Mouse (Mus musculus) layer of hippocampus, postnatal 14 days (tissue): ENCODE measurements around the gene Mchr1. TPM values are rescaled to one million over a fixed set of nuclear protein-coding genes. Genes with fewer than 3 reads are reported as not detected.

Experiments used
- DNase-seq, 2 experiments: peaks; one replicate each; pipeline ENCODE4 v3.0.0; 2021 to 2022; ENCODE audit warnings: low spot score in 2 of 2, mixed read lengths in 1 of 2
- total RNA-seq, 2 experiments: library from RNA; stranded (reverse); gene quantifications; 2 replicates each; pipeline ENCODE4 v1.2.3; 2021

The Mchr1 gene
- total RNA-seq, 2 experiments from 2014 or later = 21.7 to 22.2 TPM

GRCm38 (mm10) chr15:81226796-81227195 lies 8.5 kb upstream of the Mchr1 start:
- no peak for DNase-seq

GRCm38 (mm10) chr15:81227275-81227674 lies 8.0 kb upstream of the Mchr1 start:
- no peak for DNase-seq

- DNase-seq = no peak
Observed at GRCm38 (mm10) chr15:81228258-81228657, 7.0 kb upstream of the Mchr1 start.

- no peak for DNase-seq
Observed at GRCm38 (mm10) chr15:81229791-81230190, 5.5 kb upstream of the Mchr1 start.

GRCm38 (mm10) chr15:81231325-81231724 lies 4.0 kb upstream of the Mchr1 start:
- DNase-seq = no peak

- DNase-seq = no peak
Observed at GRCm38 (mm10) chr15:81236062-81236461, 763 bp downstream of the Mchr1 start.

- DNase-seq = no peak
Observed at GRCm38 (mm10) chr15:81237471-81237870, 2.2 kb downstream of the Mchr1 start.

GRCm38 (mm10) chr15:81239261-81239660 lies 4.0 kb downstream of the Mchr1 start:
- no peak for DNase-seq

GRCm38 (mm10) chr15:81239794-81240343 lies 4.6 kb downstream of the Mchr1 start:
- no peak for DNase-seq

GRCm38 (mm10) chr15:81246890-81247289 lies 11.6 kb downstream of the Mchr1 start:
- no peak for DNase-seq

GRCm38 (mm10) chr15:81247583-81248340 lies 12.5 kb downstream of the Mchr1 start:
- DNase-seq = peak in 1 of 2 experiments; percentile 57

- no peak for DNase-seq
Observed at GRCm38 (mm10) chr15:81248341-81248679, 13.0 kb downstream of the Mchr1 start.

GRCm38 (mm10) chr15:81248951-81249579 lies 13.8 kb downstream of the Mchr1 start:
- no peak for DNase-seq

GRCm38 (mm10) chr15:81252626-81253174 lies 17.4 kb downstream of the Mchr1 start:
- DNase-seq = no peak

GRCm38 (mm10) chr15:81253585-81253984 lies 18.3 kb downstream of the Mchr1 start:
- no peak for DNase-seq

GRCm38 (mm10) chr15:81254113-81254640 lies 18.9 kb downstream of the Mchr1 start:
- DNase-seq = no peak

- no peak for DNase-seq
Observed at GRCm38 (mm10) chr15:81255063-81255462, 19.8 kb downstream of the Mchr1 start.

- DNase-seq = no peak
Observed at GRCm38 (mm10) chr15:81258296-81258695, 23.0 kb downstream of the Mchr1 start.

- DNase-seq = no peak
Observed at GRCm38 (mm10) chr15:81259304-81259703, 24.0 kb downstream of the Mchr1 start.

GRCm38 (mm10) chr15:81260208-81260607 lies 24.9 kb downstream of the Mchr1 start:
- no peak for DNase-seq

GRCm38 (mm10) chr15:81264392-81265095 lies 29.2 kb downstream of the Mchr1 start:
- no peak for DNase-seq
